Mouse (Mus musculus): ENCODE measurements around the gene Fgf10. TPM values are rescaled to one million over a fixed set of nuclear protein-coding genes. Genes with fewer than 3 reads are reported as not detected.

Fgf10 gene
- polyA plus RNA-seq (2016; fragmentation: Nextera tagmentation; extraction: Ambion mirVana), result 8.0 and 8.6 TPM in 2 replicates

DNA sequence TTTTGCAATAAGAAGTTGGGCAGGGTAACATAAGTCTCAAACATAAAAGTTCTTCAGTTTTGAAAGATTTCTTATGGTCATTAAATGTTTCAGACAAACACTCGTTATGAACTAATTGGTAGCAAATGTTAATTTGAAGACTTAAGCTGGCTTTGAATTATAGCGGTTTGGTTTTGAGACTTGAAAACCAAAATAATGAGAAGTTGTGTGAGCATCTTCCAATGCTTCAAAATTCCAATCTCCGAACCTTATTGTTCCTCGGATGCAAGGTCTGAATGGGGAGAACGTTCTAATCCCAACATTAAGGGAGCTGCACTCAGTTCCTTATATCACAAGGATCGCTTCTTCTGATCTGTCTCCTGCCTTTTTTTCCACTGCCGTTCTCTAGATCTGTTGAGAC, at the start of gene Fgf10:
Gene Fgf10, plus strand, starts transcription at position 301 of the 400 bp plus-strand sequence.
- no peaks in the 10 kb centered on the region for H3K36me3 ChIP-seq (replicated peaks)
- H3K27me3 ChIP-seq (replicated peaks; ENCODE audit: low read depth, poor library complexity, severe bottlenecking), result no peaks in the 10 kb centered on the region; the same call in 1 of the 2 replicates
- H3K9me3 ChIP-seq, result no peaks in the 10 kb centered on the region
- H3K4me3 ChIP-seq, result no peak within 1 kb of the TSS
- H3K4me1 ChIP-seq, result peaks cover 3% of the 10 kb centered on the region; the same call in 1 of the 2 replicates
- WGBS, result 62% methylated on average over 7 of the region's 7 CpGs
- no peak within 1 kb of the TSS for H3K27ac ChIP-seq (replicated peaks)
- no peak for DNase-seq (ENCODE audit: low spot score)

- WGBS, result 58% methylated on average over 3 of the region's 3 CpGs
- Histone ChIP-seq H3K36me3 (replicated peaks) (no peaks in the 10 kb centered on the region), H3K4me3 (no peak overlapping the region), H3K27me3 (replicated peaks; ENCODE audit: low read depth, poor library complexity, severe bottlenecking) (no peaks in the 10 kb centered on the region), H3K27ac (replicated peaks) (no peak overlapping the region), H3K4me1 (peaks cover 8% of the 10 kb centered on the region), H3K9me3 (no peaks in the 10 kb centered on the region)
- DNase-seq (ENCODE audit: low spot score), result no peak
These were observed 39.7 kb upstream of the Fgf10 start for GRCm38 (mm10) chr13:118629661-118630428.

- Histone ChIP-seq H3K27me3 (replicated peaks; ENCODE audit: low read depth, poor library complexity, severe bottlenecking) (no peaks in the 10 kb centered on the region), H3K4me3 (no peak overlapping the region), H3K9me3 (no peaks in the 10 kb centered on the region), H3K36me3 (replicated peaks) (no peaks in the 10 kb centered on the region), H3K4me1 (peaks cover 6% of the 10 kb centered on the region), H3K27ac (replicated peaks) (no peak overlapping the region)
- WGBS, result 77% methylated on average over 2 of the region's 2 CpGs
- DNase-seq (ENCODE audit: low spot score), result no peak
These were observed 38.1 kb upstream of the Fgf10 start for GRCm38 (mm10) chr13:118631500-118631899.

DNA sequence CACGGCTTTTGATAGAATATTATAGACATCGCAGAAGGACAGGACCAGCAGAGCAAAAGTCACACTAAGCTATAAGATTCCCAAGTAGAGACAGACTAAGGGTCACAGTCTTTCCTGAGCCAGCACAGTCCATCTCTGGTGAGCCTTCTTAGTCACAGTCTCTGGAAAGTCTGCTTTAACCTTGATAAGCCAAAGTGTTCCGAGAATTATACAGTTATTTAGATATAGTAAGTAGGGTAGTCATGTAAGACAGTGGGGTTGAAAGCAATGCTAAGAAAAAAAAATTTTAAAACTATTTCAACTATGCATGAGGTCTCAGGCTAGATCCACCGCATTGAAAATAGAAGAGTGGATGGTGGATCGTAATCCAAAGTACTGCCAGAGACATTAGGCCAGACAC, 33.5 kb upstream of the Fgf10 start:
- 96% methylated on average over 5 of the region's 5 CpGs for WGBS
- DNase-seq (ENCODE audit: low spot score), result no peak
- Histone ChIP-seq H3K27ac (replicated peaks) (no peak overlapping the region), H3K9me3 (no peaks in the 10 kb centered on the region), H3K27me3 (replicated peaks; ENCODE audit: low read depth, poor library complexity, severe bottlenecking) (no peaks in the 10 kb centered on the region), H3K36me3 (replicated peaks) (no peaks in the 10 kb centered on the region), H3K4me3 (no peak overlapping the region), H3K4me1 (no peaks in the 10 kb centered on the region)

GRCm38 (mm10) chr13:118642585-118642984, 27.0 kb upstream of the Fgf10 start:
- no peak overlapping the region for H3K27ac ChIP-seq (replicated peaks)
- DNase-seq (ENCODE audit: low spot score), result no peak
- H3K27me3 ChIP-seq (replicated peaks; ENCODE audit: low read depth, poor library complexity, severe bottlenecking), result no peaks in the 10 kb centered on the region
- WGBS, result 92% methylated on average over 3 of the region's 3 CpGs
- no peaks in the 10 kb centered on the region for H3K36me3 ChIP-seq (replicated peaks)
- no peak overlapping the region for H3K4me3 ChIP-seq
- H3K9me3 ChIP-seq, result no peaks in the 10 kb centered on the region
- H3K4me1 ChIP-seq, result no peaks in the 10 kb centered on the region

GRCm38 (mm10) chr13:118643138-118643537, 26.5 kb upstream of the Fgf10 start:
- H3K27me3 ChIP-seq (replicated peaks; ENCODE audit: low read depth, poor library complexity, severe bottlenecking), result no peaks in the 10 kb centered on the region
- no peaks in the 10 kb centered on the region for H3K4me1 ChIP-seq
- no peak overlapping the region for H3K4me3 ChIP-seq
- no peaks in the 10 kb centered on the region for H3K36me3 ChIP-seq (replicated peaks)
- H3K27ac ChIP-seq (replicated peaks), result no peak overlapping the region
- DNase-seq (ENCODE audit: low spot score), result no peak
- no peaks in the 10 kb centered on the region for H3K9me3 ChIP-seq
- WGBS, result 75% methylated on average over 6 of the region's 6 CpGs

GRCm38 (mm10) chr13:118656991-118657390, 12.6 kb upstream of the Fgf10 start:
- Histone ChIP-seq H3K9me3 (no peaks in the 10 kb centered on the region), H3K36me3 (replicated peaks) (no peaks in the 10 kb centered on the region), H3K4me3 (no peak overlapping the region), H3K4me1 (peaks cover 10% of the 10 kb centered on the region; the same call in 1 of the 2 replicates), H3K27ac (replicated peaks) (no peak overlapping the region), H3K27me3 (replicated peaks; ENCODE audit: low read depth, poor library complexity, severe bottlenecking) (no peaks in the 10 kb centered on the region)
- WGBS, result 62% methylated on average over 5 of the region's 5 CpGs
- DNase-seq (ENCODE audit: low spot score), result no peak

DNA sequence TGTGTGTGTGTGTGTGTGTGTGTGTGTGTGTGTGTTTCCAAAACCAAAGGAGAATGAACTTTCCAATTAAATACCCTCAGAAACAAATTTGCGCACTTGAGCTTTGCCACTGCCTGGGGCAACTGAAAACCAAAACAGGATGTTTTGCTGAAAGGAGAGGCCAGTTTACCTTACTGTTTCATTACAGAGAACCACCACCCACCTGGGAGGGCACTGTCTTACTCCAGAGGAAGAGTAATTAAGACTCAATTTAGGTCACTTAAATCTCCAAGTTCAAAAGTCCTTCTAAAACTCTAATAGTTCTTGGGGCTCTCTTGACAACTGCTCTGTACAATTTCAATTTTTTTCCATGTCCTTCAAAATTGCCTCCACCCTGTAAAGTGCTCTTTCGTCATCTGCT, 11.6 kb upstream of the Fgf10 start:
- no peak for DNase-seq (ENCODE audit: low spot score)
- H3K4me3 ChIP-seq, result no peak overlapping the region
- no peaks in the 10 kb centered on the region for H3K9me3 ChIP-seq
- no peaks in the 10 kb centered on the region for H3K36me3 ChIP-seq (replicated peaks)
- H3K27ac ChIP-seq (replicated peaks), result no peak overlapping the region
- peaks cover 10% of the 10 kb centered on the region; the same call in 1 of the 2 replicates for H3K4me1 ChIP-seq
- WGBS, result 76% methylated on average over 2 of the region's 2 CpGs
- H3K27me3 ChIP-seq (replicated peaks; ENCODE audit: low read depth, poor library complexity, severe bottlenecking), result no peaks in the 10 kb centered on the region

DNA sequence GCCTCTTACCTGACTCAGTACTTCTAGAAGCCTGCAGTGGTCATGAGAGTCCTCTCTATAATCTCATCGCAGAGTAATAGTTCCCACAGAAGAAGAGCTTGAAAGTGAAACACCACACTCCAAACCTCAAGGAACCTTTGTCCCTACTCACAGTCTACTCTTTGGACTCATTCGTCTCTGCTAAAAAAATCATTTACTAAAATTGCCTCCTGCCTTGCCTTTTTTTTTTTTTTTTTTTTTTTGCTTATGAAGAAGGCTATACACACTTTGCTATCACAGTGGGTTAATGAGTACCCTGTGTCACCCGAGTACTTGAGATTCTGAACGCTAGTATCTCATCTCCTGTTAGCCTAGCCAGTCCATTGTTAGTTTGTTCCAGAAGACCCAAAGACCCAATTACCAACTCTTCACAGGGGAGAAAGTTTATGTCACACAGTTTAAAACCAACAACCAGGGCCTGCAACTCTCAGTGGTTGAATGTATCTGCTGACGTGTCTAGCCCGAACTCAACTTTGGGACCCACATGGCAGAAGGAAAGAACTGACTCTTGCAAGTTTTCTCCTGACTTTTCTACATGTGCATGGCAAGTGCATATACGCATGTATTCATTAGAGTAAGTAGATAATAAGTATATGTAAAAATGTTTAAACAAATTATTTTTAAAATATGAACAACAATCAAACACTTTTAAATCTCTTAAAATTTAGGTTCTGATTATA, 10.8 kb upstream of the Fgf10 start:
- Histone ChIP-seq H3K27me3 (replicated peaks; ENCODE audit: low read depth, poor library complexity, severe bottlenecking) (no peaks in the 10 kb centered on the region), H3K4me3 (no peak overlapping the region), H3K9me3 (no peaks in the 10 kb centered on the region), H3K36me3 (replicated peaks) (no peaks in the 10 kb centered on the region), H3K27ac (replicated peaks) (no peak overlapping the region), H3K4me1 (peaks cover 10% of the 10 kb centered on the region; the same call in 1 of the 2 replicates)
- 89% methylated on average over 7 of the region's 7 CpGs for WGBS
- no peak for DNase-seq (ENCODE audit: low spot score)

- no peaks in the 10 kb centered on the region for H3K9me3 ChIP-seq
- H3K36me3 ChIP-seq (replicated peaks), result no peaks in the 10 kb centered on the region
- 83% methylated on average over 3 of the region's 3 CpGs for WGBS
- H3K4me3 ChIP-seq, result no peak overlapping the region
- H3K27me3 ChIP-seq (replicated peaks; ENCODE audit: low read depth, poor library complexity, severe bottlenecking), result no peaks in the 10 kb centered on the region
- H3K27ac ChIP-seq (replicated peaks), result no peak overlapping the region
- DNase-seq (ENCODE audit: low spot score), result no peak
- peaks cover 10% of the 10 kb centered on the region; the same call in 1 of the 2 replicates for H3K4me1 ChIP-seq
These were observed 7.9 kb upstream of the Fgf10 start for GRCm38 (mm10) chr13:118661664-118662063.

- Histone ChIP-seq H3K36me3 (replicated peaks) (no peaks in the 10 kb centered on the region), H3K27ac (replicated peaks) (no peak overlapping the region), H3K27me3 (replicated peaks; ENCODE audit: low read depth, poor library complexity, severe bottlenecking) (no peaks in the 10 kb centered on the region), H3K9me3 (no peaks in the 10 kb centered on the region), H3K4me1 (peaks cover 3% of the 10 kb centered on the region; the same call in 1 of the 2 replicates), H3K4me3 (no peak overlapping the region)
- WGBS, result 88% methylated on average over 2 of the region's 2 CpGs
- no peak for DNase-seq (ENCODE audit: low spot score)
These were observed 4.7 kb upstream of the Fgf10 start for GRCm38 (mm10) chr13:118664901-118665300.

GRCm38 (mm10) chr13:118679228-118679627, 9.6 kb downstream of the Fgf10 start:
- 91% methylated on average over 3 of the region's 3 CpGs for WGBS
- Histone ChIP-seq H3K27me3 (replicated peaks; ENCODE audit: low read depth, poor library complexity, severe bottlenecking) (no peaks in the 10 kb centered on the region), H3K9me3 (no peaks in the 10 kb centered on the region), H3K4me1 (no peaks in the 10 kb centered on the region), H3K36me3 (replicated peaks) (no peaks in the 10 kb centered on the region), H3K27ac (replicated peaks) (no peak overlapping the region), H3K4me3 (no peak overlapping the region)
- no peak for DNase-seq (ENCODE audit: low spot score)

DNA sequence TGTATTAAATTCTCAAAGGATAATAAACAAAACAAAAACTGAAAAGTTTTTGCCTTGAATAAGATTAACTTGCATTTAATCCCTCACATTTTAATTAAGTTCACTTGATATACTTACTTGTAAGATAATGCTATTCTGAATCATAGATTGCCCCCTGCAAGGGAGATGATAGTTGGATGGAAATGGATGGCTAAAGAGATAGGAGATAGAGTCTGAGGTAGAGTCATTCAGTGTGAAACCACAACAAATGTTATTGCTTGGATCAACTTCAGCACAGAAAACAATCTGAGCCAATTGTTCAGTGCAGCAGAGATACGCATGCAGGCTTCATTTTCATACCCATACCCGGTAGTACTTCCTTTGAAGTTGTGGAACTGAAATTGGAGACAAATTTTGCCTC, 23.5 kb downstream of the Fgf10 start:
- 88% methylated on average over 2 of the region's 2 CpGs for WGBS
- Histone ChIP-seq H3K4me3 (no peak overlapping the region), H3K27me3 (replicated peaks; ENCODE audit: low read depth, poor library complexity, severe bottlenecking) (no peaks in the 10 kb centered on the region), H3K36me3 (replicated peaks) (no peaks in the 10 kb centered on the region), H3K27ac (replicated peaks) (no peak overlapping the region), H3K9me3 (no peaks in the 10 kb centered on the region), H3K4me1 (no peaks in the 10 kb centered on the region)
- DNase-seq (ENCODE audit: low spot score), result no peak

Measured in embryonic facial prominence, embryonic 10.5 days (tissue).